Mouse (Mus musculus) kidney, postnatal 36 days (tissue): ENCODE data around the gene Cmtm1.
"Not testable (repeated sequence)": the region's sequence is repeated elsewhere in the genome, so short reads cannot be mapped to it uniquely, and the experiment has no call there.

Experiments used
- DNase-seq, 2 experiments: peaks; one replicate each; pipeline ENCODE4 v3.0.0; 2021 to 2022; ENCODE audit warnings: mixed read lengths in 2 of 2

Cmtm1 gene

DNA sequence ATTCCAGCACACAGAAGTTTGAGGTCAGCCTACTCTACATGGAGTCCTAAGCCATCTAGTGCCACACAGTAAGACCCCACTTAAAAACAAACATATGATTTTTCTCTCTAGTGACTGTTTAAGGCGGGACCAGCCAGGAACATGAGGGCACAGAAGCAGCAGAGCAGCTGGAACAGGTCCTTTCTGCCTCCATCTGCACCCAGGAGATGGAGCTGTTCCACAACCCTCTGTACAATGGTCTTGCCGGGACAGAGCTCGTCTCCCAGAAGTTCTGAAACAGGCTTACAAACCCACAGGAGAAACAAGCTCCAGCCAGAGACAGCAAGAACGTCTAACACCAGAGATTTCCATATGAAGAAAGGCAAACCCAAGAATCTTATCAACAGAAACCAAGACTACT is 3.4 kb upstream of the Cmtm1 start:
- DNase-seq = peak; percentile 24 to 44

GRCm38 (mm10) chr8:104312023-104312422 is 2.1 kb upstream of the Cmtm1 start:
- DNase-seq = not testable (repeated sequence)

- DNase-seq = not testable (repeated sequence)
Measured at GRCm38 (mm10) chr8:104308341-104308740, 1.6 kb downstream of the Cmtm1 start.

GRCm38 (mm10) chr8:104304962-104305361 is 5.0 kb downstream of the Cmtm1 start:
- no peak for DNase-seq

DNA sequence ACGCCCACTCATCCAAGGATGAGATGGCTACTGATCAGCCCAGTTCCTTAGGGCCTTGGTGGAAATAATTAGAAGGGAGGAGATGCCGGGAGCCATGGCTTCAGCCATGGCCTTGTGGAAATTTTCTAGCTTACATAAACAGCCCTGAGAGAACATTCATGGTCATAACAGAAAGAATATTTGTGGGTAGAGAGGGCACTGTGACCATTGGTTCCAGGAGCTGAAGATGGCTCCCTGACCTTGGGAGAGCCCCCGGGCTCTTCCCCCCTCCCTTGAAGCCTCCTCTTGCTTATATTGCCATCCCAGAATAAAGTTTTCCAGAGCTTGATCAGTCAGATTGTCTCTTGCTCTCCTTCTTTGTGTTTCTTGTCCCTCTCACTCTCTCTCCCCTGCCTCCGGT is 7.4 kb downstream of the Cmtm1 start:
- DNase-seq = not testable (repeated sequence)

DNA sequence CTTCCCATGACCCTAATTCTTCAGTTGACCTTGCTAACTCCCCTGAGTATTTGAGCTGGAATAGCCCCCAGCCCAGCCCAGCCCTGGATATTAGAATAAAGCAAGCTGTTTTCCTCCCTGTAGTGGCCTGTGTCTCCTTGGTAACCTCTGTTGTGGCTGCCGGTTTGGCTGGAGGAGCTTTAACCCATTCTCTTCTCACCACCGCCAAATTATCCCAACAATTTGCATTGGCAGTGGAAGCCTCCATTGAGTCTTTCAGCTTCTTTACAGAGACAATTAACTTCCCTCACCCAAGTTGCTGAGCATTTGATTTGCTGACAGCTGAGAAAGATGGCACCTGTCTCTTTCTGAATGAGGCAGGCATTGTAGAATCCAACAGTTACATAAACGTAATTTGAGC is 8.4 kb downstream of the Cmtm1 start:
- not testable (repeated sequence) for DNase-seq

DNA sequence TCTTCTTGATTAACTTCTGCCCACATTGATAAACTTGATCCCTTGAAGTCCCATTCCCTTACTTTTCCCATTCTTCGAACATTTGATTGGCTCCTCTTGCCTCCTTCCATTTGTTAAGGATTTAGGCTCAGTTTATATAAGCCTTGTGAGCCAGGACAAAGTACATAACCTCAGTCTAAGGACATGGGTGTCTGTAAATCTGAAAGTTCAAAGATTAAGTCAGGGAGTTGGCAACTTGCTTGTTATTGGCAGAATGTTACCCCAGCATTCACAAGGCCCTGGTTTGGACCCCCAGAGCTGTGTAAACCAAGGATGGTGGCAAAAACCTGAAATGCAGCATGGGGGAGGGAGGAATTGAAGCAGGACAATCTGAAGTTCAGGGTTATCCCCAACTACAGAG is 15.5 kb downstream of the Cmtm1 start:
- DNase-seq = peak; percentile 13 to 26

DNA sequence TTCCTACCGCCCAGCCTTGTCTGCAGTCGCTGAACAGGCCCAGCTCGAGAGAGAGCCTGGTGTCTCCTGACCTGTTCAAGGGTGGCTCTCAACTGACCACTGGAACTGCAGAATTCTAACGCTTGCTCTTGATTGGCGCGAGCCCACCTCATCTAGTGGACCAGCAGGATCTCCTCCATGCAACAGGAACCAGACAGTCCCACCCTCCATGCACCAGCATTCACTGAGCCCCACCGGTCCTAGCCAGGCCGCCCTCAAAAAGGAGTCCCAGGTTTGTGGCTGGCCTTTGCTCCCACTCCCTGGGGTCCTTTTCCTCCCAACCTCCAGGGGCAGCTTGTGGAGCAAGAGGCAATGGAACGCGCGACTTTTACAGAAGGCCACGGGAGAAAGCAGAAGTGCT is 16.9 kb downstream of the Cmtm1 start, which contains the start of gene Cmtm2a:
Gene Cmtm2a, minus strand, starts transcription at position 101 of the 400 bp plus-strand sequence.
- not testable (repeated sequence) for DNase-seq

DNA sequence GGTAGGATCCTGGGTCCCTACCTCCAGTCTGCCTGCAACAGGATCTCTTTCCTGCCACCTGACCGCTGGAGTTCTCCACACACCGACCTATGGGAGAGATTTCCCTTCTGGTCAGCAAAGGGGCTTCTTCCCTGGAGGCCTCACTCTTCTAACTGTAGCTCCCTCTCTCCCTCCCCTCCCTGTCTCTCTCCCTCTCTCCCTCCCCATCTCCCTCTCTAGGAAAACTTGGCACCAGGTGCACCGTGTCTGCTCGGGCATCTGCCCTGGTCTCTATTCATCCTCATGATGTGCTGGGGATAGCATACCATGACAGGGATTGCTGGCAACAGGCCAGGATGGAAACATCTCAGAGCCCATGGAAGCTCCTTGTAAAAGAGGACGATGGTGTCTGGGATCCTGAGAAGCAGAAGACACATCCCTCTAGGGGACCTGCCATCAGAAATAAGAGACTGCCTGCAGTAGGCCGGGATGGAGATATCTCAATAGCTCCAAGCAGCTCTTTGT is 41.0 kb downstream of the Cmtm1 start:
- no peak for DNase-seq

DNA sequence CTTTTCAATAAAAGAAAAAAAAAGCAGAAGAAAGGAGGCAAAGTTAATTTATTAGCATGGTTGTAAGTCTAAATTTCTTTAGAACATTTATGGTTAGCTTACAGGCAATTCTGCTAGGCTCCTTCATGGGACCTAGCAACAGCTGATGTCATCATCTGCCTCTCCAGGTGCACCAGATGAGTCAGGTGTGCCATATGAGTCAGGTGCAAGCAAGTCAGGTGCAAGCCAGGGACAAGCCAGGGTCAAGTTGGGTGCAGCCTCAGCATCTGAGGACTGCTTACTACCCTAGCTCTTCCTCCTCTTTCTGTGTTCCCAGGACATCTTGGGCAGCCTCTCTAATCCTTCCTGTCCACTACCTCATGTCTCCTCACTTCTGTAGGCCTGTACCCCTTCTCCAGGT is 41.6 kb downstream of the Cmtm1 start:
- DNase-seq = no peak

DNA sequence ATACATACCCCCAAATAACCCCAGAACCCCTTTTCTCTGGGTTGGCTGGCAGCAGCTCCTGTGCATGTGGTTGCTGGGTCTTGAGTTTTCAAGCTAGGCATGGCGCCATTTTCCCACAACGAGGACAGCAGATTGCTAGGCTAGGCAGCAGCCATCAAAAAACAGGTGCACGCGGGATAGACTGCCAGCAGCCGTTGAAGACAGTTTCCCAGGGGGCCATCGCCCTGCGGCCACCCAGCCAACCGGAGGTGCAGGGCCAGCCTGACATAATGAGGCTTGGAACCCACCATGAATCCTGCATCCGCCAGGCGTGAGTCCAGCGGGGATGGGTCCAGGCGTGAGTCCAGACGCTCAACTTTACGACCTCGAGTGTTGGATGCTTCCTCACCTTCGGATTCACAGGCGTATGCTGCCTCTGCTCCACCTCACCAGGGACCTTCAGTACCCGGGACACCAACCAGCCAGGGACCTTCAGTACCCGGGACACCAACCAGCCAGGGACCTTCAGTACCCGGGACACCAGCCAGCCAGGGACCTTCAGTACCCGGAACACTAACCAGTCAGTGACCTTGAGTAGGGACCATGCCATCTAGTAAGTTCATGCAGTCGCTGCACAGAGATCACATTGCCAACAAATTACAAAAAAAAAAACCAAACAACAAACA is 45.5 kb downstream of the Cmtm1 start:
- not testable (repeated sequence) for DNase-seq

DNA sequence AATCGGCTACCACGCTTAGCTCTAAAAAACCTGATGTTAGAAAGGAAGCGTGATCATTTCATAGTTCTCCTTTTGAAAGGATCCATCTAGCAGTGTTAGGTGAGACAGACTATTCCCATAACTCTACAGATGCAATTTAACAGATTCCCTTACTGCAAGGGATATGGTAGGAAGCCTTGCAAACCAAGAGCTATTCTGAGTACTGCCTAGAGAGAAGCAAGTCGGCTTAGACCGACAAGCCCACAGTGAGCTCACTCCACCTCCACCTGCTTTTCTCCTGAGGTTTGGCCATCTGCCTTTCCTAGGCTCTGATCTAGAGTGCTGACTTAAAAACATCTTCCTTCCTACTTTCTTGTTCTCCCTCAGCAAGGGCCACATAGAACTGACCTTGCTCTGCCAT is 48.1 kb downstream of the Cmtm1 start:
- not testable (repeated sequence) for DNase-seq

DNA sequence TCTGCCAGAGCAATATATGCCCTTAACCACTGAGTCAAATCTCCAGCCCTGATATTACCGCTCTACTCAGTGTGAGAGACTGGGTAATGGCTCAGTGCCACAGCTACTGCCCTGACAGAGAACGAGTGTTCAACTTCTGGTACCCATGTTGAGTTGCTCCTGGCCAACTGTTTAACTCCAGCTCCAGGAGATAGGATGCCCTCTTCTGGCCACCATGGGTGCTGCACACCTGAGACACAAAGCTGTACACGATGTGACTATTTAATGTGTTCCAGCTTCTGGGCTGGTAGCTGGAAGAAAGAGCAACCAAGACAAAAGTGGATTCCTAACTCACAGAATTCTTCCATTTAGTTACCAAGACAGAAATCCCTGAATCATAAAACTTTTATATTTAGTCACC is 56.9 kb downstream of the Cmtm1 start:
- DNase-seq = peak in 1 of 2 experiments; percentile 47

DNA sequence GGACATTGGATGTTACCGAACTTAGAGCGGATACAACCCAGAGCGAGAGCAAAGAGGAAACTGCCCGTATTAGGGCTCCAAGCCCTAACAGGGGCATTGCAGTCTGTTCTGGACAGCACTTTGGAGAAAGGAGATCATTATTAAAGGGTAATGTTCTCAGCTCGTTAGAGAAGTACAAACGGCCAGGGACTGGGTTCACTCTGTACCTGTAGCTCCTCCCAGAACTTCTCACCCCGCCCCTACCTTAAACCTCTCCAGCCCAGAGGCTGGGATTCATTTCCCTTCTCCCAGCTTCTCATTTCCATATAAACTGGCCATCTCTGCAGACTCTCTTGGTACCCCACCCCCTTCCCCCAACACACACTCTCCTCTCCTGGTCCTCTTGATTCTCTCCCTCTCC is 58.5 kb downstream of the Cmtm1 start:
- DNase-seq = peak; percentile 32 to 59

- peak; percentile 92 to 95 for DNase-seq
Measured at GRCm38 (mm10) chr8:104250439-104251367, 59.2 kb downstream of the Cmtm1 start, which contains the start of gene Cklf. Gene Cklf (plus strand): TSS chr8:104250861.

GRCm38 (mm10) chr8:104249442-104249996 is 60.4 kb downstream of the Cmtm1 start:
- no peak for DNase-seq

DNA sequence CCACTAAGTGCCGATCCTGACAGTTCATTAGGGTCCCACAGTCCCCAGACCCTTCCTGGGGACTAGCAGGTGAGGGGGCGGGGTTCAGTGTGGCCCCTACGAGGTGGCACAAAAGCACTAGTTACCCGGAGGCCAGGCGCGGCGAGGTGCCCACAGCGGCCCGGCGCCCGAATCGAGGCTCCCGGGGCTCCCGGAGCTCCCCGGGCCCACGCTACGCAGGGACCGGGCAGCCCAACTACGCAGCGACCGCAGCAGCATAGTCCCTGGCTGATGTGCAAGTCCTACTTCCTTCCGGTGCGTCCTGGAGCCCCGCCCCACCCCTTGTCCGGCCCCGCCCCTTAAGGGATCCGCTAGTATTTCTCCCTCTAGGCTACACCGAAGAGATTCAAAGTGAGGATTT is 61.7 kb downstream of the Cmtm1 start, which contains the start of gene Tk2:
Gene Tk2, minus strand, starts transcription at position 283 of the 400 bp plus-strand sequence.
- peak; percentile 81 to 90 for DNase-seq

DNA sequence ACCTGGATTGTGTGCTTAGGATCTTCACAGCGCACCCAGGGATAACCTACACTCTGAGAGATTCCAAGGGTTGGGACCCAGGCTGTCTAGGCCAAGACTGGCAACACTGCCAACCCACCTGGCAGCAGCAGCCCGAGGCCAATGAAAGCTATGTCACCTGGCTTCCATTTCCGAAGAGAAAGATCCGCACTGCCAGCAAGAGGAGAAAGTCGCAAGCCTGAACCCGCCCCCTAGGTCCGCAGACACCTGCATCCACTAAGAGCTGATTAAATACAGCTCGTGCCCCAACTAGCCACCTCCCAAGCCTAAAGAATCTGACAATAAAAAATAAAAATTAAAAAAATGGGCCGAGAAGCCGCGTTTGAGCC is 62.1 kb downstream of the Cmtm1 start:
- DNase-seq = peak; percentile 9 to 43

- peak; percentile 51 to 57 for DNase-seq
Measured at GRCm38 (mm10) chr8:104247054-104247907, 62.7 kb downstream of the Cmtm1 start.

GRCm38 (mm10) chr8:104246621-104247020 is 63.3 kb downstream of the Cmtm1 start:
- no peak for DNase-seq
